Mouse (Mus musculus) liver, embryonic 16.5 days (tissue): Measurements from ENCODE around the gene Parp8. TPM values are rescaled to one million over a fixed set of nuclear protein-coding genes. Genes with fewer than 3 reads are reported as not detected.

Experiments
- ATAC-seq: fragments of 200-750 bp; cut with Nextera tagmentation; 2 replicates; pipeline ENCODE4 v1.8.0; 2017; ENCODE audit warnings: low read depth, mild to moderate bottlenecking, moderate number of reproducible peaks, moderate library complexity
- H3K27ac ChIP-seq: fragments of 300-500 bp; sonication (generic); 2 replicates; pipeline ENCODE4 v1.5.1; 2014; ENCODE audit warnings: mild to moderate bottlenecking, low read length
- H3K27me3 ChIP-seq: fragments of 300-500 bp; sonication (generic); 2 replicates; pipeline ENCODE4 v1.6.1; 2014; ENCODE audit warnings: low read depth, low read length, mixed read lengths; ENCODE audit not compliant: control insufficient read depth, insufficient read depth
- H3K36me3 ChIP-seq: fragments of 300-500 bp; sonication (generic); 2 replicates; pipeline ENCODE4 v1.6.1; 2014; ENCODE audit warnings: mild to moderate bottlenecking; ENCODE audit not compliant: control insufficient read depth, insufficient read depth
- H3K4me1 ChIP-seq: fragments of 300-500 bp; sonication (generic); 2 replicates; pipeline ENCODE4 v1.6.1; 2014; ENCODE audit warnings: low read depth, low read length, mixed read lengths; ENCODE audit not compliant: control insufficient read depth
- H3K4me2 ChIP-seq: fragments of 300-500 bp; sonication (generic); 2 replicates; pipeline ENCODE4 v1.6.1; 2014; ENCODE audit warnings: low read depth, low read length, mixed read lengths
- H3K4me3 ChIP-seq: fragments of 300-500 bp; sonication (generic); 2 replicates; pipeline ENCODE4 v1.5.1; 2014; ENCODE audit warnings: low read depth, mild to moderate bottlenecking, low read length
- H3K9ac ChIP-seq: fragments of 300-500 bp; sonication (generic); 2 replicates; pipeline ENCODE4 v1.6.1; 2014; ENCODE audit warnings: low read depth, low read length
- H3K9me3 ChIP-seq: fragments of 300-500 bp; sonication (generic); replicated peaks from 2 replicates; pipeline ENCODE4 v1.6.1; 2016; ENCODE audit warnings: low read length; ENCODE audit not compliant: control insufficient read depth
- WGBS: fragments of 180-500 bp; shearing (Covaris S2); extraction: QIAGEN DNeasy Blood & Tissue Kit; methylation state at CpG from one replicate; pipeline ENCODE4 v1.1.7; 2014; ENCODE audit not compliant: insufficient replicate concordance; 5-methylcytosine and 5-hydroxymethylcytosine counted together
- polyA plus RNA-seq: library from polyadenylated mRNA; unstranded; fragments of >200 nt; fragmentation: Nextera tagmentation; extraction: Ambion mirVana; gene quantifications from 2 replicates; pipeline ENCODE4 v1.2.1, GENCODE M21; 2015

Gene Parp8
- polyA plus RNA-seq, 1 experiment from 2014 or later, result 2.6 TPM

DNA sequence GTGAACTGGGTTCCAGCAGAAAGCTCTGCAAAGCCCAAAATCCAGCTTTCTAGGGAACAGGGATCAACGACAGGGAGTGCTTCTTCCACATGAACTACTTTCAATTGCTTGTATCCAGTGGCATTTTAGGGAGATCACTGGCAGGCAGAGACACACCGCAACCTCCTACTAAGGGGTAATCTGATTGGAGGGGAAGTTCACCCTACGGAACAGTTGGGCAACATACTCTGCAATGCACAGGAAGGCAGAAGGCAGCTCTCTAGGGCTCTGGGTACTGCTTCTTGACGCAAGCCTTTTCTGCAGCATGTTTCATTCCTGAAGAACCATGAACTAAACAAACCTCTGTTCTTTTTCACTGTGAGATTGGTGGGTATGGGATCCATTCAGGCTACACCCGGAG is 10.9 kb upstream of the Parp8 start:
- 61% methylated on average over 5 of the region's 5 CpGs for WGBS
- no peak overlapping the region for H3K27ac ChIP-seq
- H3K36me3 ChIP-seq, result no peaks in the 10 kb centered on the region
- H3K4me2 ChIP-seq, result no peak overlapping the region
- no peaks in the 10 kb centered on the region for H3K27me3 ChIP-seq
- no peak overlapping the region for H3K4me3 ChIP-seq
- H3K9me3 ChIP-seq, result no peaks in the 10 kb centered on the region
- ATAC-seq, result 0 out of 2 replicates have a peak, but pooled peaks have one; percentile 35
- H3K9ac ChIP-seq, result no peak overlapping the region
- H3K4me1 ChIP-seq, result no peaks in the 10 kb centered on the region; the same call in 1 of the 2 replicates

DNA sequence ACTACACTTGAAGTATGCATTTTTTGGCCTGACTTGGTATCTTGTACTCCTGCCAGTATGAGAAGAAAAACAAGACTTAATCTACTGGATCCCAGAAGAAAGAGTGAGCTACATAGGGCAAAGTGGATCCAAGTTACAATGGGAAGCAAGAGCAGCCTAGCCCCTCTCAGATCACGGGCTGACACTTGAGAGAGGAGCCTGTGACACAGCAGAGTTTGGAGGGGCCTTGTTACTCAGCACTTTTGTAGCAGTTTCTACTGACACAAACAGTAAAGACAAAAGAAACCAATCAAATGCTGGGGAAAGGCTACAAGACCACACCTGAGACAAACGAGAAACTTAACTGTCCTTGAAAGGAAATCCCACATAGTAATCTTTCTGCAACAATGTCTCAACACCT is 9.8 kb upstream of the Parp8 start:
- Histone ChIP-seq H3K27me3 (no peaks in the 10 kb centered on the region), H3K36me3 (no peaks in the 10 kb centered on the region), H3K9ac (no peak overlapping the region), H3K4me1 (no peaks in the 10 kb centered on the region; the same call in 1 of the 2 replicates), H3K9me3 (no peaks in the 10 kb centered on the region), H3K4me3 (no peak overlapping the region), H3K4me2 (no peak overlapping the region), H3K27ac (no peak overlapping the region; the same call in 1 of the 2 replicates)
- no peak for ATAC-seq
- WGBS, result 21% methylated on average over 2 of the region's 2 CpGs

DNA sequence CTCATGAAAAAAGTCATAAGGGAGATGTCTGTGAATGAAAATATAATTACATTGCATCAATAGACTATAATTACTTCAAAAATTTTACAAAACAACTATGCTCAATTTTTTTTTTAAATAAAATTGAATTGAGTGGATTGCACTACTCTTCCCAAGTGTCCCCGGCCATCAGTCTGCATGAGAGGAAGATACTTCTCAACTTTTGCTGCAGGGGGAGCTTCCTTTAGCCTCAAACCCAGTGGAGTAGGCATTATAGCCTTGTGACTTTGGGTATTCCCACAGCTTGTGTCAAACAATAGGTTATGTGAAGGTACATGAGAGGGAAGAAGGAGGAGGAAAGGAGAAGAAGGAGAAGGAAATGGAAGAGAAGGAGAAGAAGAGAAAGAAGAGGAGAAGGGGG is 9.3 kb upstream of the Parp8 start:
- Histone ChIP-seq H3K27me3 (no peaks in the 10 kb centered on the region), H3K4me1 (no peaks in the 10 kb centered on the region; the same call in 1 of the 2 replicates), H3K4me2 (no peak overlapping the region), H3K27ac (no peak overlapping the region; the same call in 1 of the 2 replicates), H3K9me3 (no peaks in the 10 kb centered on the region), H3K9ac (no peak overlapping the region), H3K36me3 (no peaks in the 10 kb centered on the region), H3K4me3 (no peak overlapping the region)
- 13% methylated on average over 1 of the region's 1 CpGs for WGBS
- no peak for ATAC-seq

DNA sequence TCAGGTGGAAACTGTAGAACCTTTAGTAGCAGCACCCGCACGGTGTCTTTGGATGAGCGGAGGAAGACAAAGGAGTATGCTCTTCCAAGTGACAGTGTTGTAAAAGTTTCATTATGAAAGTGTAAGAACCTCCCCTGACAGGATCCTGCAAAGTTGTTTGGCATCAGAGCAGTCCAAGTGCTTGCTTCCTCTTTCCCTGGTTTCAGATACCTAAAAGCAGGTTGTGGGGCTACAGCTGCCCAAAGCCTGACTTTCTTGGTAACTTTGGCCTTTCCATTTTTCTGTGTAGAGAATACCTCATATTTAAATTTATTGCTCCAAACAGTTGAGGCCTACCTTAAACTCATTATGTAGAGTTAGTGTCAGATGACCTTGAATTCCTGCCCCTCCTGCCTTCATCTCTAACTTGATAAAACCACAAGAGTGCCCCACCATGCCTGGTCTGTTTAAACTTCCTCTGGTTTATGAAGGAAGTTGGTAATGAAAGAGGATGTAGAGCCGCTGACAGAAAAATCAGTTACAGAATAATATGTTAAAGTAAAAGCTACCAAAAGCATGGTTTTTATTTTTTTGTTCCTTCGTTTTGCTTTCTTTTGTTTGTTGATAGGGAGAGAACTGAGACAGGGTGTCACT is 8.5 kb upstream of the Parp8 start:
- WGBS, result 48% methylated on average over 5 of the region's 5 CpGs
- peak overlapping the region; percentile 34; the same call in 1 of the 2 replicates for H3K27ac ChIP-seq
- ATAC-seq, result peak; percentile 20; the same call in 1 of the 2 replicates

DNA sequence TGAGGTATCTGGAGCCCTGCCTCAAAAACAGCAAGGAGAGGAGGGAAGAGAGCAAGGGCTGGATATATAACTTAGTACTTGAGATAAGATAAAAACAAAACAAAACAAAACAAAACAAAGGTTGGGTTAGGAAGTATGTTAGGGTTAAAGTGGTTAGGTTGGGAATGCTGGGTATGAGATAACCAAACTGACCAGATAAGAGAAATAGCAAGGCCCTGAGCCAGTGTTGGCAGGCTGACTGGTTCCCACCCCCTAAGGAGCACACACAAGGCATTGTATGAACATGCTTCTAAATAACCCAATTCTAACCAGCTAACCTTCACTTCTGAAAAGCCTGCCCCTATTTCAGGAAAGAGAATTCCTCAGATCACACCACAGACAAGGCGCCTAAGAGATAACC is 7.1 kb upstream of the Parp8 start:
- Histone ChIP-seq H3K36me3 (no peaks in the 10 kb centered on the region), H3K27ac (no peak overlapping the region), H3K27me3 (no peaks in the 10 kb centered on the region), H3K4me1 (no peaks in the 10 kb centered on the region; the same call in 1 of the 2 replicates), H3K4me3 (no peak overlapping the region), H3K9ac (no peak overlapping the region), H3K9me3 (no peaks in the 10 kb centered on the region), H3K4me2 (peak overlapping the region; percentile 3; the same call in 1 of the 2 replicates)
- 41% methylated on average over 1 of the region's 1 CpGs for WGBS
- no peak for ATAC-seq

More for the DNA sequence above, 8.5 kb upstream of the Parp8 start:
- Histone ChIP-seq H3K27me3 (no peaks in the 10 kb centered on the region), H3K4me3 (no peak overlapping the region), H3K4me1 (no peaks in the 10 kb centered on the region; the same call in 1 of the 2 replicates), H3K4me2 (peak overlapping the region; percentile 3; the same call in 1 of the 2 replicates), H3K36me3 (no peaks in the 10 kb centered on the region), H3K9ac (no peak overlapping the region), H3K9me3 (no peaks in the 10 kb centered on the region)

DNA sequence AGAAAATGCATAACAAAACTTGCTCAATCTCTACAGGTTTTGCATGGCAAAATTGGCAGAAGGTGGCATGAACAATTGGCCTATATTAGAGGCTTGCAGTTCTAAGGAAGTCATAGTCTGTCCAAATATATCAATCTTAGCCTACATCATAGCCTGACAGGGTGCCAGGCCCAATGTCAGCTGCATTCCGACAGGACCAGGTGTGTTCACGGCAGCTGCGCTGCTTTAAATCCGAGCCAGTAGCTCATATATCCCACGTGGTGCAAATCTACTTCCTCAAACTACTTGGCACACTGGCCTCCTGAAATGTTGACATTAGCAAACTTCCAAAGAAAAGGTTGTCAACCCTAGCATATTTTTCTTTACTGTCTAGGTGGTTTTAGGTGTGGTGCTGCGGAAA is 6.2 kb upstream of the Parp8 start:
- no peak overlapping the region for H3K4me2 ChIP-seq
- H3K36me3 ChIP-seq, result no peaks in the 10 kb centered on the region
- ATAC-seq, result no peak
- H3K4me1 ChIP-seq, result no peaks in the 10 kb centered on the region; the same call in 1 of the 2 replicates
- H3K9me3 ChIP-seq, result no peaks in the 10 kb centered on the region
- no peak overlapping the region for H3K9ac ChIP-seq
- no peak overlapping the region for H3K27ac ChIP-seq
- no peak overlapping the region for H3K4me3 ChIP-seq
- 43% methylated on average over 6 of the region's 6 CpGs for WGBS
- H3K27me3 ChIP-seq, result peaks cover 1% of the 10 kb centered on the region; the same call in 1 of the 2 replicates

DNA sequence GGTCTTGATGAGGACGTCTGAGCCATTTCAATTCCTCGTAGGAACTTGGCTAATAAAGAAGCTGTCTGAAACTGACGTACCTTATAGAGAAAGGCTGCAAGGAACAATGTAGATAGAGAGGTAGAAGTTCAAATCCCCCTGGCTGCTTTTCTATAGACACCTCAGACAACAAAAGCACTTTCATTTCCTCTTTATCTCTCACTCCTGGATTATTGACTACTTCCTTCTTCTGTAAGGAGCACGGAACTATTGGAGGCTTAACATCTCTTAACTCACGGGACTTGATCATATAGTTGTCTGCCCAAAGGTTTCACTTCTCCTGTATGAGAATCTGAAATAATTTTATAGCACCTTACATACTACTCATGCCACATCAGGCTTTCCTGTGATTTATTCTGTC is 2.9 kb upstream of the Parp8 start:
- Histone ChIP-seq H3K9me3 (no peaks in the 10 kb centered on the region), H3K9ac (no peak overlapping the region), H3K4me1 (no peaks in the 10 kb centered on the region; the same call in none of the 2 replicates), H3K36me3 (no peaks in the 10 kb centered on the region), H3K4me2 (no peak overlapping the region), H3K27ac (no peak overlapping the region), H3K4me3 (no peak overlapping the region), H3K27me3 (peaks cover 33% of the 10 kb centered on the region)
- WGBS, result 36% methylated on average over 5 of the region's 5 CpGs
- no peak for ATAC-seq

DNA sequence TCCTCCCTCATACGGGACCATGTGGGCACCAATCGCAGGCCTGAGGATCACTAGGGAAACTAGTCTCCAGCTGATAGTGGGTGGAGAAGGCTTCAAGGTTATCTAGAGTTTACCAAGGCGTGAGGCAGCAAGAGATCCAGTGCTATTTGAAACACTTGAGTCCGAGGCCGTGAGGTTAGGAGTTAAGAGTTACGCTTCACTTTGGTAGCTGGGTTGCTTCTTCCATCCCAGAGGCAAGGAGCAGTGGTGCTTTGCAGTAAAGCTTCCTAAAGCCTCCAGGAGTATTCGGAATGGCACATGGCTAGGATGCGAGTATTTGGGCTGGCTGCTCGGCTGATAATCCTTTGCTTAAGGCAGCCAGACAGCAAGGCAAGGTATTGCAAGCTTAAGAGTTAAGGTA is 2.0 kb upstream of the Parp8 start:
- H3K27me3 ChIP-seq, result peaks cover 33% of the 10 kb centered on the region
- no peaks in the 10 kb centered on the region for H3K36me3 ChIP-seq
- WGBS, result 52% methylated on average over 9 of the region's 9 CpGs
- no peaks in the 10 kb centered on the region for H3K9me3 ChIP-seq
- H3K4me3 ChIP-seq, result no peak overlapping the region
- H3K4me2 ChIP-seq, result no peak overlapping the region
- H3K4me1 ChIP-seq, result no peaks in the 10 kb centered on the region; the same call in 1 of the 2 replicates
- H3K27ac ChIP-seq, result no peak overlapping the region
- no peak overlapping the region for H3K9ac ChIP-seq
- no peak for ATAC-seq

DNA sequence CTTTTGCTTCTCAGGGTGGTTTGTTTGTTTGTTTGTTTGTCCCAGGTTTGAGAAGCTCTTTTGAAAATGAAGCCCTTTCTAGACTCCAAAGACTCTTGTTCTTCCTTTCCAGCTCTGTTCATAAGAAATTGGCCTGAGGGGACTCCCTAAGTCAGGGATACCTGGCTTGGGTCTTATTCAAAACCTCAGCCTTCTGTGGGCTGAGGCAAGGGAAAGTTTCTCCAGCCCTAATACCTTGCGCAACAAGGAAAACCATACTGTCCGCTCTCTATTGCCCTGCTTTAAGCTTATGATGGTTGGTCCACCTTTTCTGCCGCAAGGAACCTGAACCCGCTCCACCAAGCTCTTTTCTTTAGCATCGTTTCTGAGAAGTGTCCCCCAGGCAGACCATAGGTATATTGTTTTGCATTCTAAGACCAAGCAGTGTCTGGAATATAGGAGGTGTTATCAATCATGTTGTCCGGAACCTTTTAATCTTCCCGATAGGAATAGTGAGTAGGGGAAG is 991 bp upstream of the Parp8 start:
- Histone ChIP-seq H3K4me2 (peak overlapping the region; percentile 35; the same call in 1 of the 2 replicates), H3K4me3 (no peak overlapping the region)
- 60% methylated on average over 7 of the region's 7 CpGs for WGBS

More for the DNA sequence above, 991 bp upstream of the Parp8 start:
- Histone ChIP-seq H3K9me3 (no peaks in the 10 kb centered on the region), H3K27ac (no peak overlapping the region), H3K36me3 (no peaks in the 10 kb centered on the region), H3K9ac (no peak overlapping the region), H3K4me1 (no peaks in the 10 kb centered on the region; the same call in 1 of the 2 replicates), H3K27me3 (peaks cover 33% of the 10 kb centered on the region)
- ATAC-seq, result no peak
